Mouse (Mus musculus): ENCODE measurements around the gene BC030867. TPM values are rescaled to one million over a fixed set of nuclear protein-coding genes. Genes with fewer than 3 reads are reported as not detected.

BC030867 gene
- total RNA-seq, 2 experiments from 2014 or later: 0.66 to 0.76 TPM

DNA sequence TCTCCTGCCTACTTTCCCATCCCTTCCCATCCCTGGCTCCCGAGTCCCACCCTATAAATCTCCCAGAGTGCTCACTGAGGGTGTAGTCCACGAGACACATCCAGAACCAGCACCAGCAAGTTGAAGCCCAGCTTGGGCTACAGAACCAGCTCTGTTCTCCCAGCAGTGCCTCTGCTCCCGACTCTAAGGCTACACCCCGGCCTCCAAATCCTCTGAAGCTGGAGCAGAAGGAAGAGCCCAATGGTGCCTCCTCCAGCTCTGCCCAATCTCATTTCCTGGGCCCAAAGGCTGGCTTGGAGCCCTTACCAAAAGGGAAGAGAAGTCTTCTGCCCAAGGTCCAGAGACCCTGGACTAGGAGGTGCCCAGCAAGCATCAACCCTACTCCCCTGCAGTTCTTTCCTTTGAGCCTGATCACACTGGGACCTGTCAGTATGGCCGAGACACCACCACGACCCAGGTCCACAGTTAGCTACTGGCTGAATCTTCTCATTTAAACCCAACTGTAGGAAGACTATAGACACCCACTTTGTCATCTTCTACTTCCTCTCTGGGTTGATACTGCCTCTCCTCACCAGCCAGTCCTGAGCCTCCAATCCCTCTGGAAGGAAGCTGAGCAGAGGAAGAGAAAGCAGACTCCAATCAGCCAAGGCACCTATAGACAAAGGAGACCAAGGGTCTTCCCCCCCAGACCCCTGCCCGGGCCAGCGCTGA is 27.3 kb upstream of the BC030867 start:
- DNase-seq: no peak

DNA sequence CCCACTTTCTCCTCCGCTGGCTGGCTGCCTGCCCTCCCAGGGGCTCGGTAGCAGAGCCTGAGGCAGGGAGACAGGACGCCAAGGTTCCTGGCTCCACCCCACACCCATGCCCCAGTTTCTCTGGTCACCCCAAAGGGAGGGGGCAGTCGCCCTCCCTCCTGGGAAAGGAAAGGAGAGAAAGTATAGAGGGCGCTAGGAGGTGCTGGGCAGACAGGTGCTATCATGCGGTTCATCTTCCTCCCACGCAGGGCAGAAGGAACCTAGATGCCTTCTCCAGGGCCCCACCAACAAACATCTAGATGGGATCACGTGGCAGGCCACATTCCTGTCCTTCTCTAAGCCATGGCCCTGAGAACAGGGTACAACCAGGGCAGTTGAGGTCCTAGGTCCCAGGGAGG is 26.7 kb upstream of the BC030867 start:
- DNase-seq: peak in 1 of 2 experiments; percentile 63

GRCm38 (mm10) chr11:102223166-102223565 is 25.5 kb upstream of the BC030867 start:
- peak; percentile 57 to 59 for DNase-seq

- DNase-seq: peak; percentile 81 to 86
Observed at GRCm38 (mm10) chr11:102224686-102225085, 24.0 kb upstream of the BC030867 start.

DNA sequence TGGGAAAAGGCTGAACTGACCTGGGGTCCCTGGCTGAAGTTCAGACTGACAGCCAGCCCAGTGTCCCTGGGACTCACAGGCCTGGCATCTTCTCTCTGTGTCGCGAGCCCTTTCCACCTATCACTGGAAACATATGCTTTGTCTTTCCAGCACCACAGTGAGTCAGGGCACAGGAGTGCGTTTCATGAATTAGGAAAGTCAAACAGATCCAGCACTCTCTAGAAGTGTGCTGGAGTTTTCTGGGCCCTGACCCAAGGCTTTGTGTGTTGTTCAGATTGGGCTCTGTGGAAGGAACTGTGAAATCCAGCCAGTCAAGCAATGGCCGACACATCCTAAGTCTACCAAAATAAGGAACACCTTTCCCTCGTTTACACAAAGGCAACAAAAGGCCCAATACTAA is 23.5 kb upstream of the BC030867 start:
- peak; percentile 33 to 41 for DNase-seq

DNA sequence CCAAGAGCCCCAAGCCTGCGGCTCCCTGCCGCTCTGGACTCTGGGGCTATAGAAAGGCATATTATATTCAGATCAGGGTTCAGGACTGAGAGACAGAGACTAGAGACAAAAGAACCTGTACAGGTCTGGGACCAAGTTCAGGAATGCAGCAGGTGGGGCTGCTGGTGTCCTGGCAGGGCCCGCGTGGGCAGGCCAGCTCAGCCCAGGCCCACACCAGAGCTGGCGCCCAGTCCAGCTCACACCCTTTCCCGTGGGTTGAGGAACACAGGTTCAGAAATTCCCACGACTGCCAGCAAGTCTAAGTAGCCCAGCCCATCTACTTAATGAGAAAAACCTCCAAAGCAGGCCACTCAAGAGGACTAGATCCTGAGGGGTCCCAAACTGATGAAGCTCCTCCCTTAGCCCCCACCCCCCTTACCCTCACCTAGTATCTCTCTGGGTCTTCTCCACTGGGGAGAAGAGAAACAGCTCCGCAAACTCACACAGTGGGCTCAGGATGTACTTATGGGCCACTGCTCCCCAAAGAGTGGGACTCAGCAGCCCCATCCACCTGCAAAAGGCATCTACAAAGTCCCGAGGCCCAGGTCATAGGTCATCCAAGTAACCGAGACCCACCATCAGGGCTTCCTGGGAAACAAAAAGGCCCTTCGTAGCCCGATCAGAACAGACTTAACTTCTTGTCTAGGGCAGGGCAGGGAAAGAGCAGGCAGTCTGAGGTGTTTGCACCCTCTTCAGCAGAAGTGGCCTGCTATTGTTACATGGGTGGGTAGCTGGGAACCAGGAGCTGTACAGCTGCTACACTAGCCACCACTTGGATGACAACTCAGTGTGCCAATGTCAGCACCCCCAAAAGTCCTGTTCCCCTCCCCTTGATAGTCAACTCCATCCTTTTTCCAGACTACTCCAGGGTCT is 22.4 kb upstream of the BC030867 start:
- no peak for DNase-seq

- DNase-seq: no peak
Observed at GRCm38 (mm10) chr11:102227270-102228190, 21.2 kb upstream of the BC030867 start.

DNA sequence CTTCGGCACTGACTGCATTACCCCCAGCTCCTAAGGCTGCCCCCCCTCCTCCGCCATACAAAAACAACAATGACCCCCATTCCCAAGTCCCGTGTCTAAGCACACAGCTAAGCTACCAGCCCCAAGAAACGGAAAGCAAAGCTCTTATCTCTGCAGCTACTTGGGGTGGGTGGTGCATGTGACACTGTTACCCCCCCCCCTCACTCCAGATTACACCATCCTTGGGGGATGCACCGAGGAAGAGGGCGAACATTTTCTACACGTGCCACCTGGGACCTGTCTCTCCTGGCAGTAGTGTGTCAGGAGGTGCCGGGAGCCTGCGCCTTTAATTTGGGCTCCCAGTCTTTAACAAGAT is 20.5 kb upstream of the BC030867 start:
- no peak for DNase-seq

GRCm38 (mm10) chr11:102228646-102229268 is 19.9 kb upstream of the BC030867 start:
- no peak for DNase-seq

DNA sequence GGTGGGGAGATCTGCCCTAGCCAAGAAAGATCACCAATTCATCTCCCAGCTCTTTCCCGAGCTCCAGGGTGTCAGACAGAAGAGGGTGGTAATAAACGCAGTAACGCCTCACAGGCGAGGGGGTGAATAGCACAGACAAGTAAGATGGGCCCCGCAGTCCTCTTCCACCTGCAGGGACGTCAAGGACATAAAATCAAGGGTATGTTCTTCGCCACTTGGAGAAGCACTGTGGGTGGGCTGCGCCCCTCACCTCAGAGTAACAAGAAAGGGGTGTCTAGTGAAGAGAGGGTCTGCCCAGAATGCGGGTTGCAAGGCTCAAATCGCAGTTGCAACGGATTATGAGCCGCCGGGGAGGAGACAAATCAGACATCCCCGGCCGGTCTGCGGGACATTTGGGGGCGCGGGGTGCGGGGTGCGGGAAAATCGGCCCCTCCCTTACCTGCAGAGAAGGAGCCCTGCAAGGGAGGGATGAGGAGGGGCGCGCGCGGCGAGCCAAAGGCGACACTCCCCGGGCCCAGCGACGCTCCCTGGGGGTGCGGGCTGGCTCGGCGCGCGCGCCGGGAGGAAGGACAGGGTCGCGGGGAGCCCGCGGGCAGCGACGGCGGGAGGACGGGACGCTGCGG is 19.2 kb upstream of the BC030867 start:
- peak; percentile 25 to 42 for DNase-seq

- DNase-seq: peak; percentile 99
Observed at GRCm38 (mm10) chr11:102230006-102230741, 18.5 kb upstream of the BC030867 start, which contains the start of gene Hdac5. TSS of gene Hdac5 (minus strand) at chr11:102230166.

DNA sequence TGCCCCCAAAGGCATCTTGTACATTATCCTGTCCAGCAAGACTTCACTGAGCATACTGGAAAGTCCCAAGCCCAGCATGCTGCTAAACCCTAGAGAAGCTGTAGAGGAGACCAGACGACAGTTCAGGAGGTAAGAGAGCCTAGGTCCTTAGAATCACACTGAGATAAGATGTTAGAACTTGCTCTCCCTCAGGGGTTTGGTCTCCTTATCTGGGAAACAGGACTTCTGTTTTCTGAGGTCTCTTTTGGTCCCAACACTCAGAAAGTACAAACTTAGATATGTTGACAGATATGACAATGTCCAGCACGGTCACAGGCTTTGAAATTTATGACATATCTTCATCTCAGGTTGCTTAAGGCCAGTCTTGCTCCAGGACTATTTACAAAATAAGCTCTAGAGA is 12.7 kb upstream of the BC030867 start:
- no peak for DNase-seq

GRCm38 (mm10) chr11:102240636-102241035 is 8.0 kb upstream of the BC030867 start:
- no peak for DNase-seq

- no peak for DNase-seq
Observed at GRCm38 (mm10) chr11:102241246-102241645, 7.4 kb upstream of the BC030867 start.

DNA sequence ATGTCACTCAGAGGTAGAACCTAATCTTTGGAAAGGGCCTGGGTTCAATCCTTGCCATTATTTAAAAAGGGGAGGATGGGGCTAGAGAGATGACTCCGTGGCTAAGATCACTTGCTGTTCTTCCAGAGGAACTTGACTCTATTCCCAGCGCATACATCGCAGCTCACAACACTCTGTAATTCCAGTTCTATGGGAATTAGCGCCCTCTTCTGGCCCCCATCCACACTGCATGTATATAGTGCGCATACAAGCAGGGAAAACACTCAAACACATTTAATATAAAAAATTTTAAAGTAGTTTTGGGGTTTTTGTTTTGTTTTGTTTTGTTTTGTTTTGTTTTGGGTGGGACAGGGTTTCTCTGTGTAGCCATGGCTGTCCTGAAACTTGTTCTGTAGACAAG is 6.8 kb upstream of the BC030867 start:
- no peak for DNase-seq

DNA sequence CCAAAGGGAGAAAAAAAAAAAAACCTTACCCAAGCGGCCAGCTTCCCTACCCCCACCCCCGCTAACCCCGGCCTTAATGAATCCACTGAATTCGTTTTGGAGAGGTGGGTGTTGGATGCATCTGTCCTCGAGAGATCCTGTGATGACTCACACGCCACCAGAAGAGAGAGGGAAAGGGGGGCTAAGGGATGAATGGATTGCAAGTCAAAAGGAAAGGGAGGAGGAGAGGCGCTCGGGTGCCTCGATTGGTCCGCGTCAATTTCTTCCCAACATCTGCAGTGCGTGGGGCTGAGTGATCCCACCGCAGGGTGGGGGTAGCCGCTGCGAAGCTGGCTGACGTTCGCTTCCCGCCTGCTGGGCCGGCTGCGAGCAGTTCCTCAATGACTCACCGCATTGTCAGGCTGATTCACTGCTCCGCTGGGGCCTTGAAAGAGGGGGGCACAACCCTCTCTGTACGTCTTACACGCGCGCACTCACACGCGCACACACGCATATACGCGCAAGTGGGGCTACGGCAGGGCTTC is 3.7 kb upstream of the BC030867 start:
- DNase-seq: peak; percentile 87 to 88

- DNase-seq: no peak
Observed at GRCm38 (mm10) chr11:102245581-102246272, 3.0 kb upstream of the BC030867 start.

DNA sequence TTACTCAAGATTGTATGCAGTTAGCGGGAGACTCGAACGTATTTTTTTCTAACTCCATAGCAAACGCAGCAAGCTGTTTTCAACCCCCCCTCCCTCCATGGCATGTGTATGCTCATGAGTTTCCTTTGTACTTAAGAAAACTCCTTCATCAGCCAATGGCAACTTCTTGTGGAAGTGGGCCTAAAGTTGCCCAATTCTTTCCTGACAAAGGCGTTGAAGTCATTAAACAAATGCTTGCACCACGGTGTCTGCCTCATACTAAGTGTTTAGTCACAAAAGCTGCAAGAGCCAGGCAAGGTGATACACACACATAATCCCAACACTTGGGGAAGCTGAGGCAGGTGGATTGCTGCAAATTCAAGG is 2.4 kb upstream of the BC030867 start:
- DNase-seq: no peak

DNA sequence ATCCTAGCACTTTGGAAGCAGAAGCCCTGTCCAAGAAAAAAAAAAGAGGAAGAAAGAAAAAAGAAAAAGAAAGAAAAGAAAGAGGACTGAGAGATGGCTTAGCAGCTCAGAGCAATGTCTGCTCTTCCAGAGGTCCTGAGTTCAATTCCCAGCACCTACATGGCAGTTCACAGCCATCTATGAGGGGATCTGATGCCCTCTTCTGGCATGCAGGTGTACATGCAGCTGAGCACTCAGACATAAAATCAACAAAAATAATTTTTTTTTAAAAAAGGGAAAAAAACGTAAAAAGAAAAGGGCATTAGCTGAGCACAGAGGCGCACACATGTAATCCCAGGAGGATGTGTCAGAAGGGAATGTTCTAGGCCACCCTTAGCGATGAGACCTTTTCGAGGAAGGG is 1.8 kb upstream of the BC030867 start:
- no peak for DNase-seq
